Mouse (Mus musculus): ENCODE measurements at regions not wholly inside any gene's neighbourhood (a gene's known extent, or its start where the extent isn't known, plus 50 kb on each side); places are given as distances from the start of the nearest gene placed in this dataset.

DNA sequence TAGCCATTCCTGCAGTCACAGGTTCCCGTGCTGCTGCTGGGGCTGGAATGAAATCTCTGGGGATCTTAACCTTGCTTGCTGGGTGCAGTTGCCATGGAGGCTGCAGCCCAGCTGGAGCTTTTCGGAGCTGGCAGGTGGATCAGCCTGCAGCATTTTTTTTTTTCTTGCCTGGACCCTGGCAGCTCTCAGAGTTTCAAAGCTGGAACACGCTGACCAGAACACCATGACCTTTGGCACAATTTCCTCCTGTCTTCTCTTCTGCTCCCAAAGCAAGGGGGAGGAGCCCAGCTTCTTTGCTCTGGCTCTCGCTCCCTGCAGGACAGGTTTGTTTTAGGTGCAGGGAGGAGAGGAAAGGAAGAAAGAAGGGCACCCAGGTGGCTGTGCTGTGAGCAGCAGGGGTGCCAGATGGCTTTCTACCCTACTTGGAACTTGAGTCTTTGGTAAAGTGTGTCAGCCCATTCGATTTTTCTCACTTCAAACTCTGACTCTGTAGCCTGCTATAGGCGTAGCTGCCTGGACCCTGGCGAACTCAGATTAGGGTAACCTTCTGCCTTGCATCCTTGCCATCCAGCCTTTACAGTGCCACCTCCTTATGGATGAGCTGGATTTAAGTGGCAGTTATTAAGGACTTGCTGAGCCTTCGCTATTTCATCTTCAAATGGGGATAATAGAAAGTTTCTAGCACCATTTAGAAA lies 1372.6 kb upstream of the A1bg start:
- TF ChIP-seq CTCF (IDR thresholded peaks at IDR 0.05; ENCODE audit: low read depth) (no peak), EP300 (IDR thresholded peaks at IDR 0.05; ENCODE audit: low read depth) (no peak)
- H3K4me2 ChIP-seq (ENCODE audit: low read depth, low read length) = peak overlapping the region; percentile 31
- WGBS (ENCODE audit: insufficient replicate concordance) = 48% methylated on average over 8 of the region's 8 CpGs
- peaks cover 3% of the 10 kb centered on the region for H3K4me1 ChIP-seq (ENCODE audit: insufficient read depth)
- no peak overlapping the region for H3K4me3 ChIP-seq (ENCODE audit: low read depth, low read length)
- DNase-seq = peak; percentile 45
- H3K27me3 ChIP-seq (ENCODE audit: insufficient read depth, low read length) = no peaks in the 10 kb centered on the region
- no peaks in the 10 kb centered on the region for H3K9me3 ChIP-seq (ENCODE audit: low read length)
- no peaks in the 10 kb centered on the region for H3K36me3 ChIP-seq (replicated peaks; ENCODE audit: insufficient read depth, low read length)
- peak; percentile 89 for ATAC-seq
- H3K9ac ChIP-seq (replicated peaks) = no peak overlapping the region; the same call in 1 of the 2 replicates
- H3K27ac ChIP-seq (ENCODE audit: low read depth) = peak overlapping the region; percentile 81

DNA sequence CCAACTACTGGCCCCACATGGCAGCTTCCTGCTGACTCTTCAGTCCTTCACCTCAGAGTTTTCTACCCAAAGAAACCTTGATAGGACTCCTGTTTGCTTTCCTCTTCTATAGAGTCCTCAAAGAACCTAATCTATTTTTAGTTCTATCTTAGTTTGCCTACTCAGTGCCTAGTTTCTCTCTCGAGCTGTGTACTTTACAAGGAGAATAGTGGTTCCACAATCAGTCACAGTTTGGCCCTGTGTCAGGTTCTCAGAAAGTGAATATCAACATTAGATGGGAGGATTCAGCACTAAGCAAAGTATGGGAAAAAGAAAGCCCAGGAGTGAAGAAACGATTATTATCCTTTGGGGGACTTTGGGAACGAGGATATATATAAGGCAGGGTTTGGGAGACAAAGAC lies 1372.0 kb upstream of the A1bg start:
- peak overlapping the region; percentile 81 for H3K27ac ChIP-seq (ENCODE audit: low read depth)
- H3K4me1 ChIP-seq (ENCODE audit: insufficient read depth) = peaks cover 3% of the 10 kb centered on the region
- no peaks in the 10 kb centered on the region for H3K9me3 ChIP-seq (ENCODE audit: low read length)
- H3K36me3 ChIP-seq (replicated peaks; ENCODE audit: insufficient read depth, low read length) = no peaks in the 10 kb centered on the region
- H3K4me2 ChIP-seq (ENCODE audit: low read depth, low read length) = peak overlapping the region; percentile 31
- H3K27me3 ChIP-seq (ENCODE audit: insufficient read depth, low read length) = no peaks in the 10 kb centered on the region
- DNase-seq (no peak), ATAC-seq (peak; percentile 31; the same call in 1 of the 2 replicates)
- WGBS (ENCODE audit: insufficient replicate concordance) = 33% methylated on average over 3 of the region's 3 CpGs
- H3K4me3 ChIP-seq (ENCODE audit: low read depth, low read length) = no peak overlapping the region
- no peak for TF ChIP-seq EP300 (IDR thresholded peaks at IDR 0.05; ENCODE audit: low read depth)
- TF ChIP-seq CTCF (IDR thresholded peaks at IDR 0.05; ENCODE audit: low read depth) = no peak
- H3K9ac ChIP-seq (replicated peaks) = no peak overlapping the region; the same call in 1 of the 2 replicates

DNA sequence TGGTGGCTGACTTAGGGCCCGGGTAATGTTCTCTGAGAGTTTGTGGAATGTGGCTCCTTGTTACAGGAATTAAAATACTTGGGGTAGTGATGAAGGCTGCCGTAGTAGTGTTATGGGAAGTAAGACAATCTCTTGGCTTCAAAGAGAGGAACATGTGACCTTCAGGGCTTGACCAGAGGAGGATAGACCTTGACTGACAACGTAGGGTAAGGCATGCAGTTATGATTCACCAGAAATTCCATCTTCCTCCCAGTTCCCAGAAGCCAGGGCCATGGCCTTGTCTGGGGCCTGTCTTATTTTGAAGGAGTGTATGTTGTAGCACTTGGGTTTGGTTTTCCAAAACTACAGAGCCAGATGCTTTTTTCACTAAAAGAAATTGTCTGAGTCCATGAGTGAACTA lies 1370.1 kb upstream of the A1bg start:
- Histone ChIP-seq H3K36me3 (replicated peaks; ENCODE audit: insufficient read depth, low read length) (no peaks in the 10 kb centered on the region), H3K27me3 (ENCODE audit: insufficient read depth, low read length) (no peaks in the 10 kb centered on the region), H3K9ac (replicated peaks) (no peak overlapping the region), H3K4me2 (ENCODE audit: low read depth, low read length) (no peak overlapping the region), H3K4me1 (ENCODE audit: insufficient read depth) (peaks cover 3% of the 10 kb centered on the region), H3K27ac (ENCODE audit: low read depth) (no peak overlapping the region), H3K9me3 (ENCODE audit: low read length) (no peaks in the 10 kb centered on the region), H3K4me3 (ENCODE audit: low read depth, low read length) (no peak overlapping the region)
- ATAC-seq = no peak
- no peak for DNase-seq
- no peak for TF ChIP-seq EP300 (IDR thresholded peaks at IDR 0.05; ENCODE audit: low read depth)
- 70% methylated on average over 3 of the region's 3 CpGs for WGBS (ENCODE audit: insufficient replicate concordance)

DNA sequence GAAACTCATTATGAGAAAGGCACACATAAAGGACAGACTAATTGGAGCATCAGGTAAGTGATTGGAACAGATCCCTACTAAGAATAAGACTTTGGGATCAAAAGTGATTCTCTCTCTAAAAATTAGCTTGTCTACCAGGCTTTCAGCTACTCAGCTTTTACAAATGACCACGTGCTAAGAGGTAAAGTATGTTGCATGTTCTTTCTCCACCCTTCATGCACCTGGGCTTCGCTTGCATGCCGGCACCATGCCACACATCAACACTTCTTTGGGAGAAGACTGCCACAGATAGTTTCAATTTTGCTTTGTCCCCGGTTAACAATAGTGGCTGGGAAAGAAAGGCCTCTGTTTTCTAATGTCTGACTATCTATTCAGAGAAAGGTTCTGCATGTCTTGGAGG lies 1367.9 kb upstream of the A1bg start:
- Histone ChIP-seq H3K4me1 (ENCODE audit: insufficient read depth) (peaks cover 3% of the 10 kb centered on the region), H3K4me2 (ENCODE audit: low read depth, low read length) (no peak overlapping the region), H3K27ac (ENCODE audit: low read depth) (no peak overlapping the region), H3K9ac (replicated peaks) (no peak overlapping the region), H3K36me3 (replicated peaks; ENCODE audit: insufficient read depth, low read length) (no peaks in the 10 kb centered on the region), H3K27me3 (ENCODE audit: insufficient read depth, low read length) (no peaks in the 10 kb centered on the region), H3K4me3 (ENCODE audit: low read depth, low read length) (no peak overlapping the region), H3K9me3 (ENCODE audit: low read length) (no peaks in the 10 kb centered on the region)
- ATAC-seq (no peak), DNase-seq (no peak)
- 85% methylated on average over 4 of the region's 4 CpGs for WGBS (ENCODE audit: insufficient replicate concordance)
- TF ChIP-seq CTCF (IDR thresholded peaks at IDR 0.05; ENCODE audit: low read depth) (no peak), EP300 (IDR thresholded peaks at IDR 0.05; ENCODE audit: low read depth) (no peak)

DNA sequence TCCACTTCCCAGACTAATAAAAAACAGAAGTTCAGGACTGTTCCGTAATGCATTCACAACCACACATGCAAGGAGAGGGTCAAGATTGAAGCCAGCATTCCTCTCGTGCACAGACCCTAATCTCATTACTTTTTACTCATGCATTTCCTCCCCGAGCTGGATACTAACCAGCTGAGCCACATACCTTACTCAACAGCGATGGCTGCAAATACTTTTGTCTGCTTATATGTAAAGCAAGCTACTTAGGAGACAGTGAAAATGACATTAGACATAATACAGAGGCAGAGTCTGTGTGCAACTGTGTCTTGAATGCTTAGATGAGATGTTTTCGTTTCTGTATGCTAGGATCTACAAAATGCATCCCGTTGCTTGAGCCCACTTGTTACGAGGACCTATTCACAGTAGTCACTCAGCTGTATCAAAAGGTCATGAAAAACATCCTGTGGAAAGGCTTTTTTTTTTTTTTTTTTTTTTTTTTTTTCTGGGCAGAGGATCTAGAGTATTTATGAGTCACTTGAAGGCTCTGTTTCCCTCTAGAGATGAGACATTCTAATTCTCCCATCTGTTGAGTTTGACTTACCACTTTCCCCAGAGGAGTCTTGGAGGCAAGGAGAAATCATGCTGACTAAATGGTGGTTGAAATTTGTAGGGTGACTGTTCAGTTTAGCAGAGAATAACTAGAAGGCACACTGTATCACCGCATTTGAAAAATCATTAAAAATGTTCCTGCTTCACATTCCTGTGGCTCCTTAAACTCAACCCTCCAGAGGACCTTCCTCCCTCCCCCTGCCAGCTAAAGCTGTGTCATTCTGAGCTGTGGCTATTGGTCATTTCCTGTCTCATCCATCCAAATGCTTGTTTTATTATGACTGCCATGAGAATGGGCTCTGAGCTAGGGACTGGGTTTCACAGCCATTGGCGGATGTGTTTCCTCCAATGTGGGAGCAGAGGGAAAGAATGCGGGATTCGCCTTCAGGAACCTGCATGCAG lies 1364.1 kb upstream of the A1bg start:
- H3K27me3 ChIP-seq (ENCODE audit: insufficient read depth, low read length) = no peaks in the 10 kb centered on the region
- DNase-seq (no peak), ATAC-seq (no peak)
- no peak overlapping the region for H3K27ac ChIP-seq (ENCODE audit: low read depth)
- H3K36me3 ChIP-seq (replicated peaks; ENCODE audit: insufficient read depth, low read length) = no peaks in the 10 kb centered on the region
- H3K9me3 ChIP-seq (ENCODE audit: low read length) = no peaks in the 10 kb centered on the region
- no peak overlapping the region for H3K4me2 ChIP-seq (ENCODE audit: low read depth, low read length)
- no peak overlapping the region for H3K9ac ChIP-seq (replicated peaks)
- 0 out of 2 replicates have a peak, but pooled peaks cover 4% of the 10 kb centered on the region for H3K4me1 ChIP-seq (ENCODE audit: insufficient read depth)
- WGBS (ENCODE audit: insufficient replicate concordance) = 52% methylated on average over 11 of the region's 11 CpGs
- TF ChIP-seq CTCF (IDR thresholded peaks at IDR 0.05; ENCODE audit: low read depth) = no peak
- no peak overlapping the region for H3K4me3 ChIP-seq (ENCODE audit: low read depth, low read length)
